Mouse (Mus musculus) frontal cortex, postnatal 10 days (tissue): ENCODE results near the gene Qprt.

Source experiments
- DNase-seq, 2 experiments: peaks; one replicate each; pipeline ENCODE4 v3.0.0; 2022; ENCODE audit warnings: low spot score in 2 of 2, mixed read lengths in 1 of 2

The Qprt gene

DNA sequence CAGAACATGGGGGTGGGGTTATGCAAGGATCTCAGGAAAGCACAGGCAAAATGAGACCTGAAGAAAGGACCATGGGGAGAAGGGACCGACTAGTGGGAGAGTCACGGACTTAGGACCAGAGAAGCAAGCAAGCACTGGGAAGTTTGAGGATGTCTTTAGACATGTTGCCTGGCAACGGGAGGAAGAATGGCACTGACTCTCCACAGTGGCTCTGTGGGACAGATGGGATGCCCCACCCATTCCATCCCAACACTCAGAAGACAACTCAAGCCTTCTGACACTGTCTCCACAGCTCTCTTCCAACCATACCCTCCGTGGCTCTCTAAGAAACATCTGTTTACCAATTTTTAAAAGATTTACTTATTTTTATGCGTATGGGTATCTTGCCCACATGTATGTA lies 11.1 kb upstream of the Qprt start:
- DNase-seq: no peak

DNA sequence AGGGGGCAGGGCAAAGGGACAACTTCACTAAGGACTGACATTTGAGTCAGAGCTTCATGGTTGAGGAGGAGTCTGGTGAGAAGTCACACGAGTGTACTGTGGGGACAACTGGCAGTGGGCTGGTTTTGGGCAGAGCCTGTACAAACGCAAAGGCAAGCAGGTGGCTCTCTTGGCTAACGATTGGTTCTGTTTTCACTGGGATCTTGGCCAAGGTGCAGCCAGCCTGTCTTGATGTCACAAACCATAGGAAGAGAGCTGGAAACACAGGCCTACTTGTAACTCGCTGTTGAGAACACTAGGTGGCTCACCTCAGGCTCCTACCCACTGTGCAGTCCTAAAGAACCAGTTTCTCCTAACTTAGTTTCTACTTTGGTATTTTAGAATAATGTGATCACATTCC lies 7.6 kb upstream of the Qprt start:
- peak in 1 of 2 experiments; percentile 52 for DNase-seq

DNA sequence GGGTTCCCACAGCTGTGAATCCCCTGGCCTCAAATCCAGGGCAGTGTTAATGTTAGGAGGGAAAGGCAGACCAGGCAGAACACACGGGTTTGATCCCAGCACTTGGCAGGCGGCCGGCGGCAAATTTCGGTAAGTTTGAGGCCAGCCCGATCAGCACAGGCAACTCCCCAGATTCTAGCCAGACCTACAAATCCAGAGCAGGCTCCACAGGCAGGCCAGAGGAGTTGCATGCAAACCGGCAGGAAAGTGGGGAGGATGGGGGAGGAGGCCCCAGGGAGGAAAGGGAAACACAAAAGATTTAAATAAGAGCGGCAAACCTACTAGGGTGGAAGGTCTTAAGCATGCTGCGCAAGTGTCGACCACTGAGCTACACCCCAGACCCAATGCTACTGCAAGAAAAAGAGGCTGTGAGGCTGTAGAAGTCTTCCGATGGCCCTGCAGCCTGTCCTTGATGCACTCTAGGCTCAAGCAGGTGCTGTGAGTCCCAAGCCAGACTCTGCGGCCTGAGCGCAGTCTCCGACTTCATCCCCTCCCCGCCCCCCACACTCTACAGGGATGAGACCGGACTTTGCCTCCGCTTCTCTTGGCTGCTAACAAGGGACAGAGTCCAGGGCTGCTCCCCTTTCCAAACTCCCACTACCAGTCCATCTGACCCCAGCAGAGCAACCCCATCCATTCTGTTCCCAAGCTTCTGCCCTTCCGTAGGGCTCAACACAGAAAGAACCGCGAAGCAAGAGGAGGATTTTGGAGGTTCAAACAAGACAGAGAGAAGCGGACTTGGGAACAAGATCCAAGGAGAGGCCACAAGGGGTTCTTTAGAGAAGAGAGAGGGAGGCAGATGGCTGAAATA lies 740 bp downstream of the Qprt start:
- no peak for DNase-seq

DNA sequence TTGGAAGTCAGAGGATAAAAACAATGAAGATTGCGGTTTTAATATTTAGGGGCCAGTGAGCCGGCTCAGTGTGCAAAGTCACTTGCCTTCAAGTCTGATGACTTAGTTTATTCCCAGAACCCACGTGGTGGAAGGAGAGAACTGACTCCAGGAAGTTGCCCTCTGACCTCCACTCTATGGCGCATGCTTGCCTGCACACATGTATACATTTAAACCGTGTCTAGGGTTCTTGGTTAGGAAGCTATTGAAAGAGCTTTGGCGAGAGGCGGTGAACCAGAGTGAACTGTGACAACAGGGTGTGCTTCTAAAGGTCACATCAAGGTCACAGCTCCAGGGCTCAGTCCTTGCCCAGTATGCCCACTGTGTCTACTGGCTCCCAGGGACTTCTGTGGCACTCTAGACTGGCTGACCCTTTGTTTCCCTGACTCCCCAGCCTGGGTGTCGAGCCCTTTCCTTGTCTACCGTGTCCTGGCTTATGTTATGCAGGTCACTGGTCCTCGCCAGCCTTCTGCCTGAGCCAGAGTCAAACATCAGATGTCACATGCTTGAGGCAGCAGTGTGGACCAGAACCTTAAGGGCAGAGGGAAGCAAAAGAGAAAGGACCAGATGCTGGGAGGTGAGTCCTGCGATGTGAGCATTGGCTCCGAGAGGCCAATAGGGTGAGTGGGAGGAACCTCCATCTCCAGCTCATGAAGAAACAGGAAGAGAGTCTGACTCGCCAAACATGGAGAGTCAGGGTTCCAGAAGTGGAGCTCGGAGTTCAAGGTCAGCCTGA lies 3.2 kb downstream of the Qprt start:
- DNase-seq: no peak

DNA sequence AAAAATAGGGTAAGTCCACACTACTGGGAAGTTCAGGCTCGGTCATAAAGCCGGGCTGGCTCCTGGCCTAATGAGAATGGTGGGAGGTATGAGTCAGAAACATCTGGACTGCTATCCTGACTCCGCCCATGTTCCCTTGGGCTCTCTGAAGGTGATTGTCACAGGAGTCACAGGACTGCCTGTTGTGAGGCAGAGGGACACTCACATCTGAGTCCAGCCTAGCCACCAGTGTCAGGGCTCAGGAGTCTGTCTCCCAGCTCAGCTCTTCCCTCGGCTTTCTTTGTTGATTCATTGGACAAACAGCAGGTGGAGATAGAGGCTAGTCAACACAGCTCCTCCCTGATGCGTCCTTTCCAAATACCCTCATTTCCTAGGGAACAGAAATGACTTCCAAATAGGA lies 4.1 kb downstream of the Qprt start:
- DNase-seq: no peak

DNA sequence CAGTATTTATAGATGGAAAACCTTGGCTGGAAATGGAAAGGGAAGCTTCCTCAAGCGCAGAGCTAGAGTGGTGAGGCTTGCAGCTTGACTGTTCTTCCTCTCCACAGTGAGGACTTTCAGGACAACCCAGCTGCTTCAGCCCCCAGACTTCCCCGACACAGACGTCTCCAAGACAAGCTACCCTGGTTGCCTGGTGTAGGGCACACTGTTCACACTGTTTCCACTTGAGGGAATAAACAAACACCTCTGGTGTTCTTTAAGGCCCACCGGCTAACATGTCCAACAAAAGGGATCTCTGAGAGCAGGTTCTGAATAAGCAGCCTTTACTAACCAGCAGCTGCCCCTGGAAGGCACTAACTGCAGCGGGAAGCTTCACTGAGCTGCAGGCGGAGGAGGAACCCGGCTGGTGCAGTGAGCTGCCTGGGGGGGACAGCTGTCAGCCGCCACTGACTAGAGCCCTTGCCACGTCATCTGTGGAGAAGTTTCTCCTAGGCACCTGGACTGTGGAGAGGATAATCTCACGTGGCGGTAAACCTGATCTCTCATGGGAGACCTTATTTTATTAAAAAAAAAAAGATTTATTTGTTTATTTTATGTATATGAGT lies 5.6 kb downstream of the Qprt start:
- no peak for DNase-seq

DNA sequence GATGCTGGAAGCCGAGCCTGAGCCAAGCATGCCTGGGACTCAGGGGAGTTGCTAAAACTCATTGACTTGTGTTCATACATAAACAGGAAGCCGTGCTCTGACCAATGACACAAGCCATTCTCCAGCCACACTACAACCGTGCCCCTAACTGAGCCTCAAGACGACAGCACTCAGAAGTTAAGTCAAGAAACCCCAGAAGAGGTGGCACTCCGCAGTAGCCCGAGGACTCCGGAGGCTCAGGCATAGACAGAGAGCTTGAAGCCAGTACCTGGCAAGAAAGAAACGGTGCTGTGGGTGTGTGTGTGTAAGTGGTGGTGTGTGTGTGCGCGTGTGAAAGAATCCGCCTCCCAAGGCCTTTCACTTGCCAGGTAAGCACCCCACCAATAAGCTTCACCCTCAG lies 7.1 kb downstream of the Qprt start:
- no peak for DNase-seq

DNA sequence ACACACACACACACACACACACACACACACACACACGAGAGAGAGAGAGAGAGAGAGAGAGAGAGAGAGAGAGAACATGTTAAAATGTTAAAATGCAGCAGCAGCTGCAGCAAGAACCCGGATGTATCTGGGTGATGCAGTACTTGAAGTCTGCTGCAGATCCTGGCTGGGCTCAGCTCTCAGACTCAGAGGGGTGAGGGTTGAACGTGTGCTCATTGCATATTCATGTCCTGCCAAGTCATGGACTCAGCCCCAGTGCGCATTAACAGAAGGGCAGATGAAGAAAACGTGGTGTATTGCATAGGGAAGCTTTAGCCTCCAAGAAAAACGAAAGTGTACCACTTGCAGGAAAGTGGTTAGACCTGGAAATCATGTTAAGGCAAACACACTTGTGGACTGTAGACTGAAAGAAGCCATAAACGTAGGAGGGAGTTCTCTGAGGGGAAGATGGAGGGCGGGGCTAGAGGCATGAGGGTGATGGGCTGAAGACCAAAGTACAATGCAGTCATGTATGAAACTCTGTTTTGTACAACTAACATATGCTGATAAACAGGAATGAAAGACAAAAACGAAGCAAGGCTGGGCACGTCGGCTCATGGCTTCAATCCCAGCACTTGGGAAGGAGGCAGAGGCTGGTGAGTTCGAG lies 8.3 kb downstream of the Qprt start:
- no peak for DNase-seq

DNA sequence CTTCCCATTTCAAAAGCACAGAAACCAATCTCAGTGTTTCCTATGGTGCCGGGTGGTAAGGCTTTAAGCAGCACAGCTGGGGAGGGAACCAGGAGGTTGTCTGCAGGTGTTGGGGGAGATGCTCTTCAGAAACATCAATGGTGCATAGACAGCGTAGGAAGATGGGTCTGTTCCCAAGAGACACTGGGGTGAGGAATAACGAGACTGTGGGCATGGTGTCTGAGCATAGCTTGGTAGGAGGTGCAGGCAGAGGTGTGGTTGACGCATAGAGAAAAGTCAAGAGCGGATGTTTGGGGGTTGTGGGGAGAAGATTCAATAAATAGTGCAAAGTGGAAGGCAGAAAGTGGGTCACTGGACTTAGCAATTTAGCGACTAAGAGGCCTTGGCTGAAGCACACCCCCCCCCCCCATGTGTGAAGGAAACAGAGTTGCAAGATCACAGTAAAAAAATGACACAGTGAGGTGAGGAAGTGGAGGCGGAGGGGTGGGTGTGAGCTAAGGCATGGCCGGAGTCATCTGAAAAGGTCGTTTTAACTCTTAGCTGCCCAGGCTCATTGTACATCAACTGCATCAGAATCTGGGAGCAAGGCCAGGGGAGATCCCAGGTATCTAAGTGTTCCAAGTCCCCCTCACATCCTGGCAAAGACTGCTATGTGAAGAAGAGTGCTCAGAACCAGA lies 9.0 kb downstream of the Qprt start:
- no peak for DNase-seq

DNA sequence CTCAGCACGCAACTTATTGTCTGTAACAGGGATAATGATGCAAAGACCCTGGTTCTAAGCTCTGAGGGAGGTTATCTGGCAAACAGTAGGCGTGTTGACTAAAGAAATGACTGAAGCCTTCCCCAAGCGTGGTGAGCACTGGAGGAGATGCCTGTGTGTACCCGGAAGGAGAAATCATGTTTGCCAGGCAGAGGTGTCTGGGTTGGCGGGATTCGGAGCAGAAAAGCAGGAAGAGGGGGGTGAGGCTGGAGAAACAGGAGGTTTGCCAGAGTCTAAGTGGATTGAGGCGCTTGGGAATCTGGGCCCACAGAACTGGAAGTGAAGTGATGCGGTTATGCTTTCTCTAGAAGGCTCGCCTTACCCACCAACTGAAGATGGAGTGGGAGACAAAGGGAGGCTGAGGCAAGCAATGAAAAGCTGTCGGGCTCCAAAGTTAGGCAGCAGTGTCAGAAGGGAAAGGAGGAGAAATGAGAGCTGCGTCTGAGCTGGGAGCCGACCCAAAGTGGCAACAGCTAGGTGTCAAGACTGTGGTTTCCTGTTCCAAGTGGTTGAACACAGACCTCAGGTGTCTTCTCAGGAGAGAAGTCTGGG lies 9.7 kb downstream of the Qprt start:
- DNase-seq: no peak

DNA sequence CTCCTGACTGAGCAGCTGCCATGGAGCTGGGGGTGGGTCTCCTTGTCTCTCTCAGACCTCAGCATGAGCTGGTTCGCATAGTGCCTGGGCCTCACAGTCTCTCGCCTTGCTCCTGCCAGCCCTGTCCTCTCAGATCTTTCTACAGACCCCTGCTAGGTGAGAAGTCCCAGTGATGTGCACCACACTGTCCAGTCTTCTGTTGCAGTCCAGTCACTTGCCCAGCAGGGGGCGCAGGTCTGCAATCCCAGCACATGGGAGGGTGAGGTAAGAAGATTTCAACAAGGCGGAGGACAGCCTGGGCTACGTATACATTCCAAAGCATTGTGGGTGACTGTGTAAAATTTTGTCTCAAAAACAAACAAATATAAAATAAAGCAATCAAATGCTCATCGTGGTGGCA lies 10.6 kb downstream of the Qprt start:
- no peak for DNase-seq

DNA sequence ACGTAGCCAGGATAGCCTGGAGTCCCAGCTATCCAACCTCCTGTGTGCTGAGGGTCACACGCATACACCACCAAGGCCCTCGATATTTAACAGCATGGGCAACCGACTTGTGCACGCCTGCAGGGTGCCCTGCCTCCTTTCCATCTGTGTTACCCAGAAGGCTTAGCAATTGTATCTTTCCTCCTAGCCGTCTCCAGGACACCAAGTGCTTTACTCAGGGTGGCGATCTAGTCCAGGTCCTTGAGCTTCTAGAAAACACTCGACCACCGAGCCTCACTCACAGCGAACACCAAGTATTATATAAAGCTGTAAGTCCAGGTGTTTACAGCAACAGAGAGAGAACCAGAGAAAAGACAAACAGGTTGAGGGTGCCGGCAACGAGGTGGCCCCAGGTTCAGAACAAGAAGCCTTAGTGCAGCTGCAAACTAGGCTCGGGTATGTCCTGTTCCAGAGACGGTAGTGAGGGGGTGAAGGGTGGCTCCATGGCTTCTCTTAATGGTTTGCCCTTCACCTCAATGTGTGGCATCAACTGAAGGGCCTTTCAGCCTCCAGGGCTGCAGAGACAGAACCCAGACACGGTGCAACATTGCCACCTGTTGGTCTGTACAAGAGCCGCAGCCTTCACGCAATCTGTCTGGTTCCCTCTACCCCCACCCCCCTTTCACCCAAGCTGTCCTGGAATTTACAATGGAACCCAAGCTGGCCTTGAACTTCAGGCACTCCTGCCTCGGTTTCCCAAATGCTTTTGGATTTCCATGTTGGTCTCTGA lies 11.6 kb downstream of the Qprt start:
- peak in 1 of 2 experiments; percentile 73 for DNase-seq

DNA sequence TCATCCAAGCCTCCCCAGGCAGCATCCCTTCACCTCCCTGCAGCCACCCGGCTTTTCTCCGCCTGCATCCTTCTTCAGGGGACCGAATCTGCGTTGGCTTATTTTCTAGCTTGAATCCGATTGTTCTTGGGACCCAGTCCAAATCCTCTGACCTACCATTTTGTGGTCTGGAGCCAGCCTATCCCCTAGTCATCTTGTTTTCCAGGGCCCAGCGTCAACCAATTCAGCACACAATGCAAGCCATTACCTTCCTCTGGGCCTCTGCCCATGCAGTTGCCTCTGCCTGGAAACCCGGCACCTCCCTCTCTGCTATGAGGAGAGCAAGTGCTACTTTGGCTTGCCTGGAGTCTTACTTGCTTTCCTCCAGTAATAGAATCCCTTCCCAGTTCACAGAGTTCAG lies 16.5 kb downstream of the Qprt start:
- DNase-seq: no peak

DNA sequence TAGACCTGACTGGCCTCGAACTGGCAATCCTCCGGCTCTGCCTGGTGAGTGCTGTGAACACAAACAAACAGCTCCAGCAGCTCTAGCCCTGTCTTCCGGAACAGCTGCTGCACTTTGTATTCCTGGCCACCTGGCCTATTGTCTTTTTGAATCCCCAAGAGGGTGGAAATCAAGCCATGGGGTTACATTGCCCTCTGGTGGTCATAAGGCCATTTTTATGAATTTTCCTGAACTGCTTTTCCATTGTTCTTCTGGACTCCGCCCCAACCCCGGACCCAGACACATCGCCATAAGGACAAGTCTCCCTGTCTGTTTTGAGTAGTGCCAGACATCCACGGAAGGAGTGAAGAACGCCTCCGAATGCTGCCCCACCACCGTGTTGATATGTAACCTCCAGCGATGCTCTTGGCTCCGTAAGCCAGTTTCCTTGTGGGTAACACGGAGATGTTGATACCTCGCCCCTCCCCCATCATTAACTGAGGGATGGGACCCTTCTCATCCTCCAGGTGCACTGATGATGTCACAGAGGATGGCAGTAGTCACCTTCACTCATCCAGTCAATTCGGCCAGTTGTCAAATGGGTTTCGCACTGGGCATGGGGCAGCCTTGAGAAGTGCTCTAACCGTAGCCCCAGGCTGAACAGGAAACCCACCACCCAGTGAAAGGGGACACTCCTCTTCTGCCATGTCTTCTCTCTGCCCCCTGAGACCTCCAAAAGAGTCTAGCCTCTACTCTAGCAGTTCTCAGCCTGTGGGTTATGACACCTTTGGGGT lies 17.3 kb downstream of the Qprt start:
- peak; percentile 47 to 68 for DNase-seq

DNA sequence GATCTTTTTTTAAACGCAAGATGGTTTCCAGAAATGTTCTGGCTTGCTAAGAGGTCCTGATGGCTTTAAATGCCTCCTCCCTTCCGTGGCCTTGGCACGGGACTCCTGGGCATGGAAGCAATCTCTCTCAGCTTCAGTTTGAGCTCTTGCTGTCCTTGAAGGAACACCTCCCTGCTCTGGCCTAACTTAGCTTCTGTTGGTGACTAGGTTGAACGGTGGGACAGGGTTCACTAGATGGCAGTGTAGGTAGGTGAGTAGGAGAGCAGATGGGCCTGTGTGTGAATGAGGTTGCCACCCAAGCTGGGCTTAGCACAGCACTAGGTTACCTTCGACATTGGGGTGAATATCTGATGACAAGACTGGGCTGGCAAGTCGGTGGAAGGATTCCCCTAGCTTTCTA lies 18.1 kb downstream of the Qprt start:
- DNase-seq: no peak

DNA sequence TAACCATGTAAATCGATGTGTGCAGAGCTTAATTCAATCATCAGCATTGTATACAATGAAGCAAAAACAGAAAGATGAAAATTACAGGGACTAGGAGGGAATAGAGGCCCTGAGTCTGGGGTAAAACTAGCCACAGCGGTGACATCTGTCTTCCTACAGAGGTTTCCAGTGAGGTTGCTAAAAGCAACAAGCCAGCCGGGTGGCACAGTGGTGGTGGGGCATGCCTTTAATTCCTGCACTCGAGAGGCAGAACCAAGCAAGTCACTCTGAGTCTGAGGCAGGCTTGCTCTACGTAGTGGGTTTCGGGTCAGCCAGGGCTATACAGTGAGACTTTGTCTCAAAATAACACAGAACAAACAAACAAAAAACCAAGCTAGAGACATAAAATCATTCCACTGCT lies 19.9 kb downstream of the Qprt start:
- DNase-seq: no peak

DNA sequence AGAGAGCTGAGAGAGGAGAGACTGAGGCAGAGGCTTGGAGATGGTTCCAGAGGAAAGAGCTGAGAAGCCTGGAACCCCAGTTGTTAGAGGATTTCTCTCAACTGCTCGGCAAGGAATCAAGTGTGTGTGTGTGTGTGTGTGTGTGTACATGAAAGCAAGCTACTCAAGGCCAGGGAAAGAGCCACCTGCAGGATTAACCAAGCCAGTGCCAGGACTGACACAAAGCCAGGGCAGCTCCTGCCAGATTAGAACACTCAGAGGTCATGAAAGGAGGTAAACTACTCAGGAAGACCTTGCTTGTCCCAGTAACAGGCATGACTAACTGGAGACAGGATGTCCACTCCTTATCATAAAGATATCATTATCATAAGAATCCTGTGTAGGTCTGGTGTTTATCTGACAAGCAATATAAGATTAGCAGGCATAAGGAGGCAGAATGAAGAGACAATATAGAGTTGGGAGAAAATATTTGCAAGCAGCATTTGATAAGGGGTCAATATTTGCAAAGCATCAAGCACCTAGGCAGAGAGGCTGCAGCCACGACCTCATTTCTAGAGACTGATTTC lies 20.5 kb downstream of the Qprt start:
- no peak for DNase-seq

DNA sequence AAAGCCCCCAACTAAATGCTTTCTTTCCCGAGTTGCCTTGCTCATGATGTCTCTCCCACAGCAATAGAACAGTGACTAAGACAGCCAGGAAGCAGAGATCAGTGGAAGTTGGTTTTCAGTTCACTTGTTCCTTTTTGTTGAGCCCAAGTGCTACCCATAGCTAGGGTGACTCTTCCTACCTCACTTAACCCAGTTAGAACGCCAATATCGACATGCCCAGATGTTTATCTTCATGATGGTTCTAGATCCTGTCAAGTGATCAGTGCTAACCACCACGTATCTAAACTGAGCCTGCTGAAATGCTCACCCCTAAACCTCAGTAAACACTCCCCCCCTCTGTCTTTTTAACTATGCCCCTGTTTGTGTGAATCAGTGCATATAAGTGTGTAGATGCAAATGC lies 22.5 kb downstream of the Qprt start:
- DNase-seq: no peak

DNA sequence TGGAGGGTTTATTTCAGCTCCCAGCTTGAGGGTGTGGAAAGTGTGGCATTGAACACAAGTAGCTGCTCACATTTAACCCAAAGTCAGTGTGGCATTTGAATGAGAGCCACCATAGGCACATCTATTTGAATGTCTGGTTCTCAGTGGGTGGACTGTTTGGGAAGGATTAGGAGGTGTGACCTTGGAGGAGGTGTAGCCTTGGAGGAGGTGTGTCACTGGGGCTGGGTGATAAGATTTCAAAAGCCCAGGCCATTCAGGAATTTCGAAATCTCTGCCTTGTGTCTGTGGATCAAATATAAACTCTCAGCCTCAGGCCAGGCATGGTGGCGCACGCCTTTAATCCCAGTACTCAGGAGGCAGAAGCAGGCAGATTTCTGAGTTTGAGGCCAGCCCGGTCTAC lies 23.1 kb downstream of the Qprt start:
- no peak for DNase-seq
